Mouse (Mus musculus) lung, adult 2 months (tissue): ENCODE results near the gene Gm20671. TPM values are rescaled to one million over a fixed set of nuclear protein-coding genes. Genes with fewer than 3 reads are reported as not detected.
A peak's percentile ranks its signal among the peaks of the same experiment; 100 is the strongest.
"Not testable (repeated sequence)": the region's sequence is repeated elsewhere in the genome, so short reads cannot be mapped to it uniquely, and the experiment has no call there.

Experiments
- DNase-seq: peaks from one replicate; pipeline ENCODE4 v3.0.0; 2022
- H3K4me1 ChIP-seq: fragments of 200-500 bp; 2 replicates; pipeline ENCODE4 v1.6.1; 2011; ENCODE audit warnings: low read length; ENCODE audit not compliant: control insufficient read depth, insufficient read depth
- H3K4me3 ChIP-seq: fragments of 200-500 bp; replicated peaks from 2 replicates; pipeline ENCODE3; 2011; ENCODE audit warnings: low read depth, mild to moderate bottlenecking, control low read depth, low read length; ENCODE audit errors: extremely low read depth
- CTCF ChIP-seq: fragments of 200-500 bp; IDR thresholded peaks from 2 replicates; pipeline ENCODE4 v1.5.1; 2011; ENCODE audit warnings: mild to moderate bottlenecking, low read length, control low read depth; ENCODE audit not compliant: insufficient read depth
- POLR2A ChIP-seq: fragments of 200-500 bp; IDR thresholded peaks from 2 replicates; pipeline ENCODE4 v1.6.1; 2011; ENCODE audit warnings: low read depth, mild to moderate bottlenecking, control low read depth, low read length, borderline replicate concordance; ENCODE audit errors: extremely low read depth
- WGBS: fragments of 180-500 bp; shearing (Covaris S2); methylation state at CpG from one replicate; pipeline ENCODE4 v1.1.7; 2018; 5-methylcytosine and 5-hydroxymethylcytosine counted together
- polyA plus RNA-seq: library from polyadenylated mRNA; depleted of rRNA; stranded (reverse); fragments of >200 nt; gene quantifications from 2 replicates; pipeline ENCODE4 v1.2.3, GENCODE M21; 2012; rRNA removed

The Gm20671 gene
- polyA plus RNA-seq, result 10.5 and 12.4 TPM in 2 replicates

GRCm38 (mm10) chr5:32827009-32827408 is at the start of gene Gm20671:
TSS of gene Gm20671 (minus strand) at chr5:32827109.
- no peak for DNase-seq

GRCm38 (mm10) chr5:32872346-32872745 is 45.4 kb upstream of the Gm20671 start:
- Histone ChIP-seq H3K4me1 (no peaks in the 10 kb centered on the region), H3K4me3 (no peak overlapping the region)
- WGBS, result 95% methylated on average over 5 of the region's 5 CpGs
- no peak for TF ChIP-seq POLR2A
- TF ChIP-seq CTCF, result no peak
- DNase-seq, result no peak

More at GRCm38 (mm10) chr5:32827009-32827408, at the start of gene Gm20671:
- H3K4me3 ChIP-seq, result no peak within 1 kb of the TSS
- H3K4me1 ChIP-seq, result no peaks in the 10 kb centered on the region
- TF ChIP-seq POLR2A (no peak), CTCF (no peak)
- 92% methylated on average over 7 of the region's 7 CpGs for WGBS

GRCm38 (mm10) chr5:32869389-32870024 is 42.6 kb upstream of the Gm20671 start:
- Histone ChIP-seq H3K4me3 (no peak overlapping the region), H3K4me1 (no peaks in the 10 kb centered on the region; the same call in 1 of the 2 replicates)
- 91% methylated on average over 5 of the region's 5 CpGs for WGBS
- DNase-seq, result no peak
- TF ChIP-seq POLR2A, result no peak
- TF ChIP-seq CTCF, result no peak

GRCm38 (mm10) chr5:32863253-32864228 is 36.6 kb upstream of the Gm20671 start, which contains the start of gene Depdc5:
TSS of gene Depdc5 (plus strand) at chr5:32863701.
- WGBS, result under 1% methylated on average over 63 of the region's 64 CpGs
- Histone ChIP-seq H3K4me3 (peak within 1 kb of the TSS; percentile 100), H3K4me1 (peaks cover 3% of the 10 kb centered on the region; the same call in 1 of the 2 replicates)
- TF ChIP-seq CTCF (no peak), POLR2A (peak; percentile 87)
- DNase-seq, result peak; percentile 91

DNA sequence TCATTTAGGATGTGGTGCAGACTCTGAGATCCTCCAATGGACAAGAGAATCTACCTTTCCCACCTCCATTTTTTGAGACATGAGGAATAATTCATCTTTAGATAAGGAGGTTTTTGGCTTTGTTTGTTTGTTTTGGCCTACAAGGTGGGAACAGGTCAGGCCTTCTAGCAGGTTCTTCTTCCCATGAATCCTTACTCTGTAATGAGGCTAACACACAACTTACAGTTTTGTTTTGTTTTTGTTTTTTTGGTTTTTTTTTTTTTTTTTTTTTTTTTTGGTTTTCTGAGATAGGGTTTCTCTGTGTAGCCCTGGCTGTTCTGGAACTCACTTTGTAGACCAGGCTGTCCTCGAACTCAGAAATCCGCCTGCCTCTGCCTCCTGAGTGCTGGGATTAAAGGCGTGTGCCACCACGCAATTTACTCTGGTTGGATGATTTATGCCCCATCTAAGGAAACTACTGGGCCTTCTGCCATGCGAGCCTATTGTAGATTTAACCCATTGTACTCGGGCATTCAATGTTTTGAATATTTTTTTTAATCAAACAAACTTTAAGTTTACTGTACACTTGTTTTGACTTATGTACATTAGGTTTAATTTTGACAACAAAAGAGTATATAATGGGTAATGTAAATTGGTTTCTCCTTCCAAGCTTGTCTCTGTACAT is 35.7 kb upstream of the Gm20671 start:
- TF ChIP-seq POLR2A (no peak), CTCF (no peak)
- Histone ChIP-seq H3K4me3 (peak overlapping the region; percentile 100), H3K4me1 (peaks cover 3% of the 10 kb centered on the region; the same call in 1 of the 2 replicates)
- DNase-seq, result no peak
- 29% methylated on average over 6 of the region's 6 CpGs for WGBS

DNA sequence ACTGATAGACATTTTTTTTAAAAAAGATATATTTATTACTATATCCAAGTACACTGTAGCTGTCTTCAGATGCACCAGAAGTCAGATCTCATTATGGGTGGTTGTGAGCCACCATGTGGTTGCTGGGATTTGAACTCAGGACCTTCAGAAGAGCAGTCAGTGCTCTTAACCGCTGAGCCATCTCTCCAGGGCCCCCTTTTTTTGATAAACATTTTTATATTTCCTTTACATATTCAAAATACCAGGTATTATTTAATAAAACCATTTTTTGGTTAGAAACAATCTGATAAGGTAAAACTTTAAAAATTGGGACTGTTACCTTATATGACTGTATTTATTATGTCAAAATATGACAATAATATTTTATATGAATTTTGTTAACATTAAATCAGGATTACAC is 34.2 kb upstream of the Gm20671 start:
- 98% methylated on average over 1 of the region's 1 CpGs for WGBS
- Histone ChIP-seq H3K4me1 (peaks cover 3% of the 10 kb centered on the region; the same call in 1 of the 2 replicates), H3K4me3 (no peak overlapping the region)
- DNase-seq, result no peak
- TF ChIP-seq CTCF, result no peak
- TF ChIP-seq POLR2A, result no peak

DNA sequence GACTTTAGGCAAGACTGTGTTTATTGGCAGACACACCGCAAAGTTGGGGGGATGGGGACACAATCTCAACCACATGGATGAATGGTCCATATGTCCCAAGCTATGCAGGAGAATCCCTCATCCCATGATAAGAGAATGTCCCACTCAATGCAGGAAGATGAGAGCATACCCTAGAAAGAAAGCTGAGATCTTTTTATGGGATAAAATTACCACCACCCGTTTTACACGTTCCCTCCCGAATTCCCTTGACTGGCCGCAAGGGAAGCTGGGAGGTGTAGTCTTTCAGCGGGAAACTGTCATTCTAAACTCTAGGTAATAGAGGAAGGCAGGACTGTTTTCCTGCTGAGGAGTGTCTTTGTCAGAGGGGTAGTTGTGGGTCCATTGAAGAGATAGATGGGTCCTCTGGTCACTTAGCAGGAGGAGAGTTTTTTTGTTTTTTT is 30.9 kb upstream of the Gm20671 start:
- peak overlapping the region; percentile 95 for H3K4me3 ChIP-seq
- WGBS, result 1% methylated on average over 6 of the region's 6 CpGs

DNA sequence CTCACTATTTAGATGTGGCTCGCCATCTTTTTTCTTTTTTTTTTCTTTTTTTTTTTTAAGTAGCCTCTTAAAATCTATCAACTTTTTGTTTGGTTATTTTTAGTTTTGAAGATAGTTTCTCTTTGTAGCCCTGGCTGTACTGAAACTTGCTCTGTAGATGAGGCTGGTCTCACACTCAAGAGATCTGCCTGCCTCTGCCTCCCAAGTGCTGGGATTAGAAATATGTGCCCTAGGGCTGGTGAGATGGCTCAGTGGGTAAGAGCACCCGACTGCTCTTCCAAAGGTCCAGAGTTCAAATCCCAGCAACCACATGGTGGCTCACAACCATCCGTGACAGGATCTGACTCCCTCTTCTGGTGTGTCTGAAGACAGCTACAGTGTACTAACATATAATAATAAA is 28.4 kb upstream of the Gm20671 start:
- peaks cover 16% of the 10 kb centered on the region for H3K4me1 ChIP-seq
- DNase-seq, H3K4me3 ChIP-seq: not testable (repeated sequence)
- 98% methylated on average over 3 of the region's 3 CpGs for WGBS

More for the DNA sequence above, 30.9 kb upstream of the Gm20671 start:
- DNase-seq, result peak; percentile 36
- peaks cover 5% of the 10 kb centered on the region for H3K4me1 ChIP-seq
- TF ChIP-seq CTCF, result no peak
- TF ChIP-seq POLR2A, result no peak; the same call in 1 of the 2 replicates

DNA sequence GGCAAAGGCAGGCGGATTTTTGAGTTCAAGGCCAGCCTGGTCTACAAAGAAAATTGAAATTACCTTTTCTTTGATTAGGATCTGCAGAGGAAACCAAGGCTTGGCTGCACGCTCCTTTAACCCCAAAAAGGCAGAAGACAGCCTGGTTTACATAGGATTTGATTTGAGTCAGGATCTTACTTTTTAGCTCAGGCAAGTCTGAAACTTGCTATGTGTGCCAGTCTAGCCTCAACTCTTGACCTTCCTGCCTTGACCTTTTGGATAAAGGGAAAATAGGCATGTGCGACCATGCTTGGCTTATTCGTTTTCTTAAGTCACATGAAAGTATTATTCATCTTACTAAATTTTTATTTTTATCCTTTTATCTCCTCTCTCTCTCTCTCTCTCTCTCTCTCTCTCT is 27.9 kb upstream of the Gm20671 start:
- 89% methylated on average over 4 of the region's 4 CpGs for WGBS
- no peak for DNase-seq
- H3K4me3 ChIP-seq, result no peak overlapping the region
- peaks cover 16% of the 10 kb centered on the region for H3K4me1 ChIP-seq
- TF ChIP-seq POLR2A, result no peak
- no peak for TF ChIP-seq CTCF
